Mouse (Mus musculus) brain, embryonic 14.5 days (tissue): ENCODE data around the gene S100a2.

Experiments
- CTCF ChIP-seq: fragments of 200-500 bp; IDR thresholded peaks from 2 replicates; pipeline ENCODE4 v1.5.1; 2012; ENCODE audit warnings: inconsistent platforms, mild to moderate bottlenecking, moderate library complexity, borderline replicate concordance; ENCODE audit not compliant: insufficient read depth, insufficient read length; ENCODE audit errors: extremely low read depth
- POLR2A ChIP-seq: fragments of 200-500 bp; IDR thresholded peaks from 2 replicates; pipeline ENCODE4 v1.6.1; 2012; ENCODE audit warnings: mild to moderate bottlenecking, inconsistent platforms, borderline replicate concordance; ENCODE audit not compliant: poor library complexity, insufficient read depth, insufficient read length, severe bottlenecking; ENCODE audit errors: extremely low read depth

DNA sequence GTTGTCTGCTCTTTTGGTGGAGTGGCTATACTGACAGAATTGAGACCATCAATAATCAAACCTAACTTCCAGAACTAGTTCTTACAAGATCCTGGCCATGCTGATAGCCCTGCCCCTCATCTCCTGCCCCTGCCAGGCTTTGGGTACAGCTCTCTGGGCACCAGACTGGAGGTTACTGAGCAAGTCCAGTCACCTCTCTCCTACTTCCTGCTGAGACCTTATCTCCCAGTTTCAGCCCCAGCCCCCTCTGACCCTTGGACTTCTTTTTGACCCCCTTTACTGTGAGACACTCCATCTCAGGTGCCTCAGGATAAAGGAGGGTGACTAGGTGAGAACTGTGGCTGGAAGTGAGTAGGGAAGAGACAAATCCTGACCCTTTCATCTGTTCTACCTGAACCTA, 19.1 kb downstream of the S100a2 start:
- no peak for TF ChIP-seq CTCF
- no peak for TF ChIP-seq POLR2A
